Mouse (Mus musculus): ENCODE results near the gene Frmd4a.

- TF ChIP-seq CTCF (IDR thresholded peaks at IDR 0.05; ENCODE audit: extremely low read depth, insufficient read length, insufficient replicate concordance, low read depth, low read length) (no peak), POLR2A (IDR thresholded peaks at IDR 0.05; ENCODE audit: low read depth, low read length) (no peak)
Measured at GRCm38 (mm10) chr2:4547003-4547662, 529.6 kb downstream of the Frmd4a start.
